Mouse (Mus musculus) lung, postnatal 10 days (tissue): ENCODE measurements around the gene Fasn.

ENCODE experiments used
- DNase-seq: peaks from one replicate; pipeline ENCODE4 v3.0.0; 2021

The Fasn gene

DNA sequence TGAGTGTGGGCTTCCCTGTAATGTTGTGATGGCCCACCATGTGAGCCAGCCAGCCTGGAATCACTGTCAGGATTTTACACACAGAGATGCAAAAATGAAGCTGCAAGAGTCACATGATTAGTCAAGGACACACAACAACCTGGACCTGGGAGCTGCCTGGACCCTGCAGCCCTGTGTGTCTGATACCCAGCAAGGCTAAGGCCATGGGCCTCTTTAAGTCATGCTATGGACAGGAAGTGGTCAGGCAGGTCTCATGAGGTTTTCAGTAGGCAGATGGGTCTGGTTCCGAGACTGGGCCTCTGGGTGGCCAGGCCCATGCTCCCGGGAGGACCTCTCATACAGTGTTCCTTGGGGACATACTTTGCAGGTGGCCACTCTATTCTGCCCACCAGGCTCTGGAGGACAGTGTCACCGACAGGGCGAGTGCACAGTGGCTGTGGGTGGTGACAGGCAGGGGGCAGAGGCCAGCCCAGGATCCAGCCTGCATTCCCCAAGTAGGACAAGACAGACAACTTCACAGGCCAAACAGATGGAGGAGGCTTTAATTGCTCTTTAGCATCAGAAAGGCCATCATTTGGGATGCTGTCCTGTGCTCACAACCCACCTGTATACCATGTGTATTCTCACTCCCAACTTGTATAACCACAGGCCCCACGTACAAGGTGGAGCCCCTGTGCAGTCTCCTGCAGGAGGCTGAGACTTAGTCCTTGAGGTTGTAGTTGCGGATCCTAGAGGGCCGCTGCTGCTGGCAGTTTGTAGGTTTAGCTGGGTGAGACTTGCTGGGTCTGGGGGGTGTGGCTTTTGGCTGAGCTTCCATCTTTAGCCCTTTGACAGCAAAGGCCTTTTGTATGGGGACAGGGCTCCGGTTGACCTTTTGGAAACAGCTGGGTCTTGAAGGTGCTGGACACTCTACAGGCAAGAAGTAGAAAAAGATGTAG, 1.9 kb upstream of the Fasn start:
- no peak for DNase-seq

DNA sequence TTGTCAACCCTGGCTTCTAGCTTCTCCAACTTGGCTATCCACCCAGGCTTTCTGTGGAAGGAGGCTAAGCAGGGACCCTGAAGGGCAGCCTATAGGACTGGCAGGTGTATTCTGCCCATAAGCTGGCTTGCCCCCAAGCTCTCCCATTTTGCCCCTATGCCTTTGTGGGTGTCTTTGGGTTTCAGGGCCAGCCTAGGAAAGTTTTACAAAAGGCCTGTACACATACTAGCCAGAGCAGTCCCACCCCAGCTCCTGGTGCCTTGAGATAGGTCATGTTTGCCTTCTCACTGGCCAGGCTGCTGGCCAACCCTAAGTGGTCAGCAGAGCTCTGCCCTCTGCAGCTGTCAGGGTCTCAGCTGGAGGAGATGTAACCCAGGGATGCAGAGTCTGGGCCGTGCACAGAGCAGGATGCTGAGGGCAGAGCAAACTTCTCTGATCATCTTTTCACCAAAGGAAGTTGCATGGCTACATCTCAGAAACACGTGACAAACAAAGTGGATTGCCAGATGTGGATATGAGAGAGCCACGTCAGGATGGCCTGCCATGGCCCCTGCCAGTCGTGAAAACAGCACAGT, 1.0 kb upstream of the Fasn start:
- no peak for DNase-seq

DNA sequence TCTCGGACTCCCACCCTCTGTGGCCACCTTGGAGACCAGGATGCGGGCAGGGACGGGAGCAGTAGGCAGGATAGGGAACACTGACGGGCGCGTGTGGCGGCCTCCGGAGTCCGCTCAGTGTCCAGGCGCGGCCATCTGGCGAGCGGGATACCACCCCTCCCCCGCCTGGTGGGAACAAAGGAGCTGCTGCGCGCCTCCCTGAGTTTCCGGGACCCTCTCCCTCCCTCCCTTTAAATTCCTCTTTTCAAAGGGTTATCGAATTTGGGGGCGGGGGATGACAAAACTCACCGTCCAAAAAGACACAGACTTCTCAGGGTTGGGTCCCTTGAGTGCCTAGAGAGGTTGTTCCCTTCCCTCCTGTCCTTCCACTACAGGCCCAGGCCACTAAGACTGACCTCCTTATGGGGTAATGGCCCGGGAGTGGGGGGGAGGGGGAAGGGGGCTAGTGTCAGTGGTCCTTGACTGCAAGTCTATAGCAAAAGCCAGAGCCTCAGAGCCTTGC, 491 bp upstream of the Fasn start:
- DNase-seq: no peak

DNA sequence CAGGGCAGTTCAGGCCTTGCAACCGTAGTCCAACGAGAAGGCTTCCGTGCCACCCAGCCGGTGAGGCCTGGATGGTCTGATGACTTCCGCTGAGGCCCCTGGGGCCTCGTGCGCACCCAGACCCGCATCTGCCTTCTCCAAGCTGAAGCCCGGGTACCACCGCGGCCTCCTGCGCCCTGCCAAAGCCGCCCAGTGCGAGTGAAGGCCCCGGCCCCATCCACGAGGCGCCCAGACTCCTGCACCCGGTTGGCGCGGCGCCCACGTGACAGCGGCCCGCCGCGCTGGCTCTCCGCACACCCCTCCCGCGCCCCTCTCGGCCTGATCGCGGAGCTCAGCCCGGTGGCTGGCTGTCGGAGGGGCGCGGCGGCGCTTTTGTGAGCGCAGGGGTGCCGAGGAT, 798 bp downstream of the Fasn start:
- DNase-seq: peak; percentile 67

DNA sequence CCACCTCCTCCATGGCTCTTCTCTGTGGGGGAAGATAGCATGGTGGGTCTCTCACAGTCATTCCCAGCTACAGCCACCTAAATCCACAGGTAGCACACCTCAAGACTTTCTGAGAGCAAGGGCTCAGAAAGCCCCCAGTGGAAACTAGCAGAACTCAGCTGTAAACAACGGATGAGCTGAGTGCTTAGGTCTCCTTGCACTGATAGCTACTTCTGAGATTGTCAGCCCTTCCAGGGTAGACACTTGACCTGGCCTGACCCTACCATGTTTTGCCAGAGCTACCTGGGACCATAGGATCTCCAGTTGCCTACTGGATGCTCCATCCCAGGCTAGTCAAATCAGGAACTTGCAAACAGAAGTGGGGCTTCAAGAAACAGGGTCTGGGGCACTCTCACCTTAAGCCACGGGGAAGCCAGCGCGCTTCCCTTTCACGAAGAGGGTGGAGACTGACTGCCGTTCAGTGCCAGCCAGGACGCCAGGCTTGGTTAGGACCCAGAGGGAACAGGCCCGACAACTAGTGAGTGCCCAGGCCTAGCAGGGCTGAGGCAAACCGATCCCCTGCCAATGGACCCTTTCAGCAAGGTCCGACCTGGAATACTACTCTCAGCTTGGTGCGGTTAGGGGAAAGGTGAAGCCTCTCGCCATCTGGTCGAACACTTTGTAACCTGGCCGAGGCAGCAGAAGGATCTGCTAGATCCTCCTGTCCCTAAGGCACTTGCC, 1.4 kb downstream of the Fasn start:
- peak; percentile 40 for DNase-seq

DNA sequence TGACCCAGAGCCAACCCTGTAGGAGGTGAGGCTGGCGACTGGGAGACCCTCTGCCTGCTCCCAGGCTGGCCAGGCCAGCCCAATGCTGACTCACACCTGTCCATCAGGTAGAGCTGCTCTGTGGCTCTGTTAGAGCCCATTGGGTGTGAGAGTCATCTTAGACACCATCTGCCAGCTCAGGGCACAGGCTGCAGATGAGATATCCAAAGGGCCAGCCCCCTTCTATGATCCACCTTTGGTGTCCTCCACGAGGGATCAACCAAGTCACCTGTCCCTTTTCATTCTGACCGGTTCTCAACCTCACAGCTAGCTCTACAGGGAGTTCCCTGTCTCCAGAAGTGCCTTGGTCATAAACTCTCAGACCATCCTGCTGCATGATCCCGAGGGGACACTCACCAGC, 2.0 kb downstream of the Fasn start:
- DNase-seq: no peak

DNA sequence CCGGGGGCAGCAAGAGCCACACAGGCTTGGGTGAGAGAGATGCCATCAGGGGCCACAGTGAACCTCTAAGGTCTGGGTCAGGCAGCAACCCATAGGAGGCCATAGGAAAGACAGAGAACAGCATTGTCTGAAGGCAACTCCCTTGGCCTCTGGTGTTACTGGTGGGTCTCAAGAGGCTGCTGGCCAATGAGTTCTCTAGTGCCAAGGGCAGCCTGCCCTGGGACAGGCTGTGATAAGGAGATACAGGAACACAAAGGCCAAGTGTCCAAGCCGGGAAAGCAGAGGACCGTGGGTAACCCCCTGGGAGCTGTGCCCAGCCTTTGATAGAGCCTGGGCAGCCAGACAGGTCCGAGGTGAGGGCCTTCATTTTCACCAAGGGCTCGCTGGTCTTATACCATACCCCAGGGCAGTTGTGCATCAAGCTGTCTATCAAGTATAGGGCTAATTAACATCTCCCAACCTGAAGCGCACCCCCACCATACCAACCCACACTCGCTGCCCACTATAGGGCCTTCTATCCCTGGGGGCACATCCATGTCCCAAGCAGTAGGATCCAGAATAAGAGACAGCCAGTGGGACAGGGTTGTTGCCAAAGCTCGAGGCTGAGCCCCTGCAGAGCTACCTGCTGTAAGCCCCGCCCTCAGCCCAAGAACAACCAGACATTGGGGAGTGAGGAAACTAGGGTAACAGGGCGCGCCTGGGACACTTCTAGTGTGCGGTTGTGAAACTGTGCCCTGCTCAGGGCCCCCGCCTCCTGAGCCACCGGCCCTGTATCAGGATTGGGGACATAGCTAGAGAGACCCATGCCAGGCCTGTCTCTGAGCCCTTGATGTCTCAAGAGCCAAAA, 3.0 kb downstream of the Fasn start:
- DNase-seq: peak; percentile 47

DNA sequence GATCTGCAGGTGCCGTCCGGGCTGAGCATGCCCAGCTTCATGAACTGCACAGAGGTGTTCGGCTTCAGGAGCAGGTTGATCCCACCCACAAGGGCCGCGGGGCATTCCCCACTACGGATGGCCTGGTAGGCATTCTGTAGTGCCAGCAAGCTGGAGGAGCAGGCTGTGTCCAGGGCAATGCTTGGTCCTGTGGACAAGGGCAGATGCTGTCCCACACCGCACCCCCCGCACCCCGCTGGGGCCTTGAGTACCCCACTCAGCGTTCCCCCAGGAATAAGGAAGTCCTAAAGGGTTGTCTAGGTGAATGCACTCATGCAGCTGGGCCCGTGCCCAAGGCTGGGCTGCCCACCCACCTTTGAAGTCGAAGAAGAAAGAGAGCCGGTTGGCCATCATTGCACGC, 3.8 kb downstream of the Fasn start:
- no peak for DNase-seq

DNA sequence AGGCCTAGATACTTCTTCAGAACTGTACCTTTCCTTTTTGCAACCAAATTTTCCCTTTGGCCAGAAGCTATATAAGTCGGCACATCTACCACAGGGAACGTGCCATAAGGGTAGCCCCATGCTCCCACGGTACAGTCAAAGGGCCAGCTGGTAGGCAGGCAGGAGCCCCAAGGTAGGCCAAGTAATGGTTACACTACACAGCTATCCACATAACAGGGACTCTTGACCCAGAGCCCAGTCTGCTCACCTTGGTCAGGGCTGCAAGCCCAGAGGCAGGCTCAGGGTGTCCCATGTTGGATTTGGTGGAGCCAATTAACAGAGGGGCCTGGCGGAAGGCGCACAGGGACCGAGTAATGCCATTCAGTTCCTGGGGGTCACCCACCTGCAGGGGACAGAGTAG, 4.8 kb downstream of the Fasn start:
- no peak for DNase-seq

DNA sequence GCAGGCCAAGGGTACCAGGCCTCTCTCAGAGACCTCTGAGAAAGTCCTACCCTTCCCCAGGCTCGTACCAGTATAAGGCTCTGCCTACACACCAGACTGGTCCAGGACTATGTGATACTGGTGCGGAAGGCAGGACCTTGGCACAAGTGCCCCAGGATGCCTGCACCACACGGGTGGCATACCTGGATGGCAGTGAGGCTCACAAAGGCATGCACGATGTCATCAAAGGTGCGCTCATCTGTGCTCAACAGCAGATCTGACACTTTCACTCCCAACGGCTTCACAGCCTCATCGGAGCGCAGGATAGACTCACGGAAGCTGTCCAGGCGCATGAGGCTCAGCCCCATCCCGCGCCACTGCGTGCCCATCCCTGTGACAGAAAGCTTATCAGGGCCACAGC, 6.1 kb downstream of the Fasn start:
- no peak for DNase-seq

DNA sequence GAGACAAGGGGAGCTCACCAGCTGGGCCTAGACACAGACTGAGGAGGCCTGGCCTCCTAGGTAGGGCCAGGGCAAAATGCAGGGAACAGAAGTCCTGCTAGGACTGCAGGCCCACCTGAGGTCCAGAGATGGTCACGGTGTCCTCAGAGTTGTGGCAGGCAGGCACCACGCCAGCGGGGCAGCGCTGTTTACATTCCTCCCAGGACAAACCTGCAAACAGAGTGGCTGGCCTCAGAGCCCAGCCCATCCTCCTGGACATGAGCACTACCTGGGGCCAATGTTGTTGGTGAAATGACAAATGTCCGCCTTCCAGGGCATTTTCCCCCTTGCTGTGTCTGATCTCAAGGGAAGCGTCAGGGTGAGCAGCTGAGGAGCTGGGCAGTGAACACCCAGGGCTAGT, 7.0 kb downstream of the Fasn start:
- DNase-seq: no peak

DNA sequence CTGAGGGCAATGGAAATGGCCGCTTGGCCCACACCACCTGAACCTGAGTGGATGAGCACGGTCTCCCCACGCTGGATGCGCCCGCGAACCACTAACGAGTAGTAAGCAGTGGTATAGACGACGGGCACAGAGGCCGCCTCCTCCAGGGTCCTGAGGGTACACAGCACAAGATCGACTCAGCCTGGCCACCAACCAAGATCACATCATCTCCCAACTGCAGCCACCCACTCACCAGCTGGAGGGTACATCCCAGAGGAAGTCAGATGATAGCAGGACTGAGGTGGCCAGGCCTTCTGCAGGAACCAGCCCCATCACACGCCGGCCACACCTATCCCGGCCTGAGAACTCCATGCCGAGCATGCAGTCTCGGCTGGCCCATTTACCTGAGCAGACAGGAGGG, 12.3 kb downstream of the Fasn start:
- DNase-seq: no peak

DNA sequence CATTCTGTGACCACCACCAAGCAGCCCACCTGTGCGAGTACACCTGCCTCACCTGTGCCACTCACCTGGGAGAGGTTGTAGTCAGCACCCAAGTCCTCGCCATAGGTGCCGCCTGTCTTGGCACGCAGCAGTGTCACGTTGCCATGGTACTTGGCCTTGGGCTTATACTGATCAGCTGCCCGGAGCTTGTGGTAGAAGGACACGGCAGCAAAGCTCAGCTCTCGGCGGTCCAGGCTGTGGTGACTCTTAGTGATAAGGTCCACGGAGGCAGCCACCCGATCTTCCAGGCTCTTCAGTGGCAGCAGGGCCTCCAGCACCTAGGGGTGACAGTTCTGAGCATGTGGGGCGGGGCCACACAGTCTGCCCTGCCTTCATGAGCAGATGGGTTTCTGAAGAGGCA, 16.3 kb downstream of the Fasn start:
- no peak for DNase-seq

DNA sequence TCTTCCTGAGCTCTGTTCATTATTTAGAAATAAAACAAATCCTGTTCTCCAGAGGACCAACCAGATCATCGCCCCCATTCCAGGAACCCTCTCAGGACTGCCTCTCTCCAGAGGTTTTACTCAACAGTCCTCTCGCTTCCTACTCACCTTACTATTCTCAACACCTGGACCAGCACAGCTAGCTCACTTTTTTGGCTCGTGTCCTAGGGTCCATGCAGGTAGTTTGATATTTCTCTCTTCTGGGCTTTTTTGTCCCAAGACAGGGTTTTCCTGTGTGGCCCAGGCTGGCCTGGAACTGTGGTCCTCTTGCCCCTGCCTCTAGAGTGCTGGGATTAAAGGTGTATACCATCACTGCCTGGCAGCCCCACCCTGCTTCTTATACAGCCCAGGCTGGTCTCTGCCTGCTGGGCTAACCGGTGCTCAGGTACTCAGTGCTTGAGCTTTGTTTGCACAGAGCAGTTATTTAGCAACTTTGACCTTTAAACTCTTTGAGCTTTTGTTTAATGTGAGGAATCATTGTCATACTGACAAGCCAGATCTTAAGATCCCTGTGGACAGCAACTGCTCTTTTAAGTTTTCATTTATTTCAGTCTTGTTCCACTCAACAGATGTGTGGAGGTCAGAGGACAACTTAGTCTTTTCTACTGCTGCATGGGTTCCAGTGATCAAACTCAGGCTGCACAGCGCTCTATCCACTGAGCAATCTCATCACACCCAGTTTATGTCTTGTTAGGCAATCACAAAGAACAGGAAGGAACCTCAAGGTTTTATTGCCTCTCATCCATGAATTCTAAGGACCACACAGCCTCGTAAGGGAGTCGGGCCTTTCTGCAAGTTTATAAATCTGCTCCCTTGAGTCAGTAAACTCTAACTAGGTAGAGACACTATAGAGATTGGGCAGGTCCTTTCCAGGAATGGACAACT, 18.7 kb downstream of the Fasn start:
- DNase-seq: no peak

DNA sequence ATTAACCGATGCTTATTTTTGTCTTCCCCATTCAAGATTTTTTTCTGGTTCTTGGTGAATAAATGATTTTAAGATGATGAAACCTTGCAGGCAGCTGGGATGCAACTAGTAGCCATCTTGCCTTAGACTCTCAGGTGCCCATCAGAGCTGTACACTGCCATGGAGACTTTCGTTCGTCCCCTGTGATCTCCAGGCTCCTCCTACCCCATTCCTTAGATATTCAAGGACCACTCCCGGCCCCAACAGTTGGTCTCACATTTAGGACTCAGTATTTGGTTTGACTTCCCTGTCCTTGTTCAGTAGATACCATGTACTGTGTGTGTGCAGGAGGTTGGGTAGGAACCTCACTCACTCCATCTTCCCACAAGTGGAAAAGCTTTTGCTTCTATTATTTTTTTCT, 19.6 kb downstream of the Fasn start:
- DNase-seq: no peak

DNA sequence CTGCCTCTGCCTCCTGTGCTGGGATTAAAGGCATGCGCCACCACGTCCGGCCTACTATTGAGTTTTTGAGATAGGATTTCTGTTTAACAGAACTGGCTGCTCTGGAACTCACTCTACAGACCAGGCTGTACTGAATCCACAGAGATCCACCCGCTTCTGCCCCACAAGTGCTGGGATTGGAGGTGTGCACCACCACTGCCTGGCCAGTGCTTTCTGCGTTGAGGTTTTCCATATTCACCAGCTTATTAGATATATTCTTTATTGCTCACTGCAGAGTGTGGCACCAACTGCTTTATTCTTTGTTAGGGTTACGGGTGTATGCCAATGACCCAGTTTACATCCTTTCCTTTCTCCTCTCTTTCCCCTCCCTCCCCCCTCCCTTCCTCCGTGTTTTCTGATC, 20.1 kb downstream of the Fasn start:
- no peak for DNase-seq

DNA sequence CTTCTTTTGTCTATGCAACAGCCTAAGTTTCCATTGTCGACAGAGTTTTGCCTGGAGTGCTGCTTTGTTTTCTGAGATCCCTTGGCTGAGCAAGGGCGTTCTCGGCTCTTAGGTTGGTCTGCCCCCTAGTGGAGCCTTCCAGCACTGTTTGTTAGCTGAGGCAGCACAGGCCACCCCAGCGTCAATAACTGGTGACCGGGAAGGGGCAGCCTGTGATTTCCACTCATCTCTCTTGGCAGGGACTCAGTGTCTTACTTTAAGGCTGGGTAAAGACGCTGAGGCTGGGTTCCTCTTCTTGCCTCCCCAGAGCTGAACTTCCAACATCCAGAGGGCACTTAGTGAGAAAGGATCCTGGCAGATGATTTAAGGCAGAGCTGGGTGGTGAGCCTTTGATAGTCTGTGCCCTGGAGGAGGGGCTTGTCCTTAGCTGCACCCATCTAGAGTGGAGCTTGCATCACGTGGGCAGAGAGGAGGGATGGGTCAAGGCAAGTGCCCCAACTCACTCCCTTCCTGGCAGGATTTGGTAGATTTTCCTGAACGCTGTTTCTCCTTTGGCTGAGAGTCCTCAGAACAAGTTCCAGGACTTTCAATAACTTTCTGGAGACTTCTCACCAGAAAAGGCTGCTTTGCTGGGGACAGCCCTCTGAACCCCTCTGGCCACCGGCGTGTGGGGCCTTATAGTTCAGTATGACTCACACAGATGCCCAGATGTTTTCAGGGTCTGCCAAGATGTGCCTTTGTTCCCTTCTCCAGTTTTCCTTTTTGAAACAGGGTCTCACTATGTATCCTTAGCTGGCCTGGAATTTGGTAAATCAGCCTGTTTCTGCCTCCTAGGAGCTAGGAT, 24.1 kb downstream of the Fasn start:
- DNase-seq: peak; percentile 96

DNA sequence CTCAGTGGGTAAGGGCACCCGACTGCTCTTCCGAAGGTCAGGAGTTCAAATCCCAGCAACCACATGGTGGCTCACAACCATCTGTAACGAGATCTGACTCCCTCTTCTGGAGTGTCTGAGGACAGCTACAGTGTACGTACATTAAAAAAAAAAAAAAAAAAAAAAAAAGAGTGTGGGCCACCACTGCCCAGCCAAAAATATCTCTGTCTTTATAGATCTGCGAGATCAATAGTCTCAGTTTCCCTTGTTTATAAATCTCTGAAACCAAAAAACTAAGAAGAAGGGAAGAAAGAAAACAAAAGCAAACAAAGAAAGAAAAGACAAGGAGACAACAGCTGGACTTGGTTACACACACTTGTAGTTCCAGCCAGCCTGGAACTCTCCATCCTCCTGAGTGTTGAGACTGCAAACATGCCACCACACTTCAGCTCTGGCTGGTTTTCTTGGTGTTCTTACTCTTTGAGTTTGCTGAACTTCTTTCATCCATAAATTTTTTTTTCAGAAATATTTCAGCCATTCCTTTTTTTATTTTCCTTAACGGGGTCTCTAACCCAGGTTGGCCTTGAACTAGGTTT, 24.9 kb downstream of the Fasn start:
- DNase-seq: peak; percentile 58

DNA sequence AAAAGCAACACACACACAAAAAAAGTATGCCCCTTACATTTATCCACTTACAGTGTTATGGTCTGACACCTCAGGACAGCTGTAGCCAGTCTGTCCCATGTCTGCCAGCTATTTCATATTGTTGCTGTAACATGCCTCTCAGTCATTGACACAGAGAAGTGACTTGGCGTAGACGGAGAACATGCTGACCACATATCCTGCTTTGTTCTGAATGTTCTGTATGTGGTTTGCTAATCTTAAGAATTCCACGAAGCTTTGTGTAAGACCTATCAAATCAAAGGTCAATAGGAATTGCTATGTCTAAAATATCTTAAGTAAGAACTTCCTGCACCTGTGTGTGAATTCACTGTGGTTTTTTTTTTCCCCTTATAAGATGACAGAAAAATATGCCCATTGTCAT, 26.1 kb downstream of the Fasn start:
- DNase-seq: peak; percentile 43

DNA sequence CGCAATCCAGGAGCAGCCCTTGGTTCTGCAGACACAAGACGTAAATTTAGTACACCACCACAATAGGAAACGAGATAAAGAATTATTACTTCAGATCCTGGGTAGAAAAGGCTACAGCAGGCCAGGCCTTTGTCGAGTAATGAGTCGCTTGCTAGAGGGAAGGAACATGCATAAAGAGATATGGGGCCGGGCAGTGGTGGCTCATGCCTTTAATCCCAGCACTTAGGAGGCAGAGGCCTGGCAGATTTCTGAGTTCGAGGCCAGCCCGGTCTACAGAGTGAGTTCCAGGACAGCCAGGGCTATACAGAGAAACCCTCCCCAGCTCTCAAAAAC, 27.8 kb downstream of the Fasn start:
- no peak for DNase-seq
